Mouse (Mus musculus) stomach, embryonic 16.5 days (tissue): ENCODE measurements at regions not wholly inside any gene's neighbourhood (a gene's known extent, or its start where the extent isn't known, plus 50 kb on each side); places are given as distances from the start of the nearest gene placed in this dataset.
A peak's percentile ranks its signal among the peaks of the same experiment; 100 is the strongest.

Experiments
- ATAC-seq: fragments of 200-750 bp; cut with Nextera tagmentation; 2 replicates; pipeline ENCODE4 v1.8.0; 2017; ENCODE audit warnings: moderate number of reproducible peaks, moderate TSS enrichment; ENCODE audit not compliant: insufficient read depth, low FRiP score
- H3K27ac ChIP-seq: fragments of 300-500 bp; sonication (generic); 2 replicates; pipeline ENCODE4 v1.5.1; 2014; ENCODE audit warnings: low read length
- H3K27me3 ChIP-seq: fragments of 300-500 bp; sonication (generic); 2 replicates; pipeline ENCODE4 v1.6.1; 2014; ENCODE audit warnings: low read length, control low read depth, mixed read lengths; ENCODE audit not compliant: control insufficient read depth, insufficient read depth
- H3K36me3 ChIP-seq: fragments of 300-500 bp; sonication (generic); 2 replicates; pipeline ENCODE4 v1.6.1; 2014; ENCODE audit warnings: low read length; ENCODE audit not compliant: control insufficient read depth, insufficient read depth
- H3K4me1 ChIP-seq: fragments of 300-500 bp; sonication (generic); 2 replicates; pipeline ENCODE4 v1.6.1; 2014; ENCODE audit warnings: low read length, control low read depth, mixed read lengths; ENCODE audit not compliant: control insufficient read depth, insufficient read depth
- H3K4me2 ChIP-seq: fragments of 300-500 bp; sonication (generic); 2 replicates; pipeline ENCODE4 v1.6.1; 2014; ENCODE audit warnings: low read depth, low read length, mixed read lengths
- H3K4me3 ChIP-seq: fragments of 300-500 bp; sonication (generic); replicated peaks from 2 replicates; pipeline ENCODE4 v1.5.1; 2014; ENCODE audit warnings: mild to moderate bottlenecking, low read length
- H3K9ac ChIP-seq: fragments of 300-500 bp; sonication (generic); 2 replicates; pipeline ENCODE4 v1.6.1; 2014; ENCODE audit warnings: low read length
- H3K9me3 ChIP-seq: fragments of 300-500 bp; sonication (generic); replicated peaks from 2 replicates; pipeline ENCODE4 v1.6.1; 2016; ENCODE audit warnings: low read length, control low read depth; ENCODE audit not compliant: control insufficient read depth
- WGBS: fragments of 180-500 bp; shearing (Covaris S2); extraction: QIAGEN DNeasy Blood & Tissue Kit; methylation state at CpG from one replicate; pipeline ENCODE4 v1.1.7; 2014; 5-methylcytosine and 5-hydroxymethylcytosine counted together

- H3K36me3 ChIP-seq, result no peaks in the 10 kb centered on the region
- H3K9me3 ChIP-seq, result no peaks in the 10 kb centered on the region
- 41% methylated on average over 4 of the region's 4 CpGs for WGBS
- no peaks in the 10 kb centered on the region for H3K27me3 ChIP-seq
- H3K9ac ChIP-seq, result no peak overlapping the region
- no peak overlapping the region for H3K4me3 ChIP-seq
- H3K4me1 ChIP-seq, result no peaks in the 10 kb centered on the region
- no peak overlapping the region for H3K27ac ChIP-seq
- no peak for ATAC-seq
- H3K4me2 ChIP-seq, result no peak overlapping the region
Measured at GRCm38 (mm10) chr12:77912863-77913554, 281.0 kb upstream of the Gm6657 start.

- H3K9ac ChIP-seq, result no peak overlapping the region
- H3K4me1 ChIP-seq, result no peaks in the 10 kb centered on the region
- ATAC-seq, result no peak
- no peak overlapping the region for H3K4me2 ChIP-seq
- no peak overlapping the region for H3K27ac ChIP-seq
- no peaks in the 10 kb centered on the region for H3K36me3 ChIP-seq
- 77% methylated on average over 4 of the region's 4 CpGs for WGBS
- no peak overlapping the region for H3K4me3 ChIP-seq
- no peaks in the 10 kb centered on the region for H3K9me3 ChIP-seq
- no peaks in the 10 kb centered on the region for H3K27me3 ChIP-seq
Measured at GRCm38 (mm10) chr12:77928729-77929128, 265.3 kb upstream of the Gm6657 start.

- no peak overlapping the region for H3K27ac ChIP-seq
- no peaks in the 10 kb centered on the region for H3K36me3 ChIP-seq
- no peaks in the 10 kb centered on the region for H3K27me3 ChIP-seq
- H3K4me1 ChIP-seq, result no peaks in the 10 kb centered on the region
- H3K9me3 ChIP-seq, result no peaks in the 10 kb centered on the region
- H3K4me2 ChIP-seq, result no peak overlapping the region
- H3K9ac ChIP-seq, result no peak overlapping the region
- no peak for ATAC-seq
- 64% methylated on average over 1 of the region's 1 CpGs for WGBS
- H3K4me3 ChIP-seq, result no peak overlapping the region
Measured at GRCm38 (mm10) chr12:77929571-77929970, 264.5 kb upstream of the Gm6657 start.

GRCm38 (mm10) chr12:77943960-77944359, 250.1 kb upstream of the Gm6657 start:
- Histone ChIP-seq H3K27ac (no peak overlapping the region), H3K4me1 (no peaks in the 10 kb centered on the region), H3K27me3 (no peaks in the 10 kb centered on the region), H3K4me3 (no peak overlapping the region), H3K9ac (no peak overlapping the region), H3K4me2 (no peak overlapping the region), H3K9me3 (no peaks in the 10 kb centered on the region), H3K36me3 (no peaks in the 10 kb centered on the region)
- ATAC-seq, result no peak
- 69% methylated on average over 8 of the region's 8 CpGs for WGBS

GRCm38 (mm10) chr12:77949474-77950017, 244.5 kb upstream of the Gm6657 start:
- H3K4me2 ChIP-seq, result peak overlapping the region; percentile 51
- H3K9me3 ChIP-seq, result no peaks in the 10 kb centered on the region
- H3K36me3 ChIP-seq, result no peaks in the 10 kb centered on the region
- ATAC-seq, result peak; percentile 60
- peak overlapping the region; percentile 31; the same call in 1 of the 2 replicates for H3K27ac ChIP-seq
- H3K4me3 ChIP-seq, result peak overlapping the region; percentile 28
- H3K27me3 ChIP-seq, result no peaks in the 10 kb centered on the region
- peak overlapping the region; percentile 14; the same call in 1 of the 2 replicates for H3K9ac ChIP-seq
- H3K4me1 ChIP-seq, result peaks cover 9% of the 10 kb centered on the region
- 13% methylated on average over 16 of the region's 16 CpGs for WGBS

- no peak for ATAC-seq
- no peaks in the 10 kb centered on the region for H3K36me3 ChIP-seq
- H3K27ac ChIP-seq, result no peak overlapping the region
- no peaks in the 10 kb centered on the region for H3K9me3 ChIP-seq
- no peak overlapping the region for H3K4me3 ChIP-seq
- H3K9ac ChIP-seq, result no peak overlapping the region
- H3K4me1 ChIP-seq, result peaks cover 9% of the 10 kb centered on the region
- no peaks in the 10 kb centered on the region for H3K27me3 ChIP-seq
- H3K4me2 ChIP-seq, result no peak overlapping the region
- whole genome bisulfite sequencing, result 31% methylated on average over 2 of the region's 2 CpGs
Measured at GRCm38 (mm10) chr12:77952492-77952891, 241.6 kb upstream of the Gm6657 start.

GRCm38 (mm10) chr12:77962631-77963030, 231.4 kb upstream of the Gm6657 start:
- 74% methylated on average over 6 of the region's 6 CpGs for WGBS
- H3K9ac ChIP-seq, result no peak overlapping the region
- ATAC-seq, result no peak
- H3K4me3 ChIP-seq, result no peak overlapping the region
- no peaks in the 10 kb centered on the region for H3K4me1 ChIP-seq
- H3K9me3 ChIP-seq, result no peaks in the 10 kb centered on the region
- H3K27me3 ChIP-seq, result no peaks in the 10 kb centered on the region
- no peaks in the 10 kb centered on the region for H3K36me3 ChIP-seq
- H3K4me2 ChIP-seq, result no peak overlapping the region
- H3K27ac ChIP-seq, result no peak overlapping the region

GRCm38 (mm10) chr12:77968543-77968942, 225.5 kb upstream of the Gm6657 start:
- H3K4me3 ChIP-seq, result no peak overlapping the region
- WGBS, result 54% methylated on average over 3 of the region's 3 CpGs
- no peak overlapping the region for H3K27ac ChIP-seq
- no peaks in the 10 kb centered on the region for H3K36me3 ChIP-seq
- no peaks in the 10 kb centered on the region for H3K27me3 ChIP-seq
- ATAC-seq, result no peak
- H3K4me1 ChIP-seq, result no peaks in the 10 kb centered on the region
- H3K4me2 ChIP-seq, result no peak overlapping the region
- no peak overlapping the region for H3K9ac ChIP-seq
- no peaks in the 10 kb centered on the region for H3K9me3 ChIP-seq

- ATAC-seq, result no peak
- Histone ChIP-seq H3K4me1 (no peaks in the 10 kb centered on the region), H3K4me3 (no peak overlapping the region), H3K36me3 (no peaks in the 10 kb centered on the region), H3K9ac (no peak overlapping the region), H3K9me3 (no peaks in the 10 kb centered on the region), H3K27ac (no peak overlapping the region), H3K4me2 (no peak overlapping the region), H3K27me3 (no peaks in the 10 kb centered on the region)
- 74% methylated on average over 1 of the region's 1 CpGs for WGBS
Measured at GRCm38 (mm10) chr12:77970026-77970425, 224.0 kb upstream of the Gm6657 start.
